Mouse (Mus musculus): ENCODE measurements around the gene Ercc1.

The Ercc1 gene

GRCm38 (mm10) chr7:19368380-19368779, 23.8 kb downstream of the Ercc1 start:
- DNase-seq (ENCODE audit: low spot score): peak; percentile 44

- peak; percentile 45 for DNase-seq (ENCODE audit: low spot score)
These were observed 25.3 kb downstream of the Ercc1 start for GRCm38 (mm10) chr7:19369823-19370425.

- no peak for DNase-seq (ENCODE audit: low spot score)
These were observed 28.8 kb downstream of the Ercc1 start for GRCm38 (mm10) chr7:19373367-19373766.

- no peak for DNase-seq (ENCODE audit: low spot score)
These were observed 30.8 kb downstream of the Ercc1 start for GRCm38 (mm10) chr7:19375368-19375767.

- DNase-seq (ENCODE audit: low spot score): no peak
These were observed 31.4 kb downstream of the Ercc1 start for GRCm38 (mm10) chr7:19376019-19376418.

- no peak for DNase-seq (ENCODE audit: low spot score)
These were observed 33.5 kb downstream of the Ercc1 start for GRCm38 (mm10) chr7:19378049-19378448.

- DNase-seq (ENCODE audit: low spot score): peak; percentile 99
These were observed 37.0 kb downstream of the Ercc1 start, which contains the start of gene Ercc2 for GRCm38 (mm10) chr7:19381377-19382165. Gene Ercc2, plus strand, starts transcription at chr7:19382010.

- DNase-seq (ENCODE audit: low spot score): peak; percentile 27
These were observed 37.6 kb downstream of the Ercc1 start for GRCm38 (mm10) chr7:19382166-19382541.

GRCm38 (mm10) chr7:19383708-19384107, 39.1 kb downstream of the Ercc1 start:
- DNase-seq (ENCODE audit: low spot score): no peak

GRCm38 (mm10) chr7:19388699-19389413, 44.3 kb downstream of the Ercc1 start:
- no peak for DNase-seq (ENCODE audit: low spot score)

- no peak for DNase-seq (ENCODE audit: low spot score)
These were observed 49.9 kb downstream of the Ercc1 start for GRCm38 (mm10) chr7:19394484-19394883.

GRCm38 (mm10) chr7:19399496-19400280, 55.1 kb downstream of the Ercc1 start:
- DNase-seq (ENCODE audit: low spot score): peak; percentile 77

- DNase-seq (ENCODE audit: low spot score): no peak
These were observed 56.4 kb downstream of the Ercc1 start for GRCm38 (mm10) chr7:19400946-19401345.

GRCm38 (mm10) chr7:19402535-19403112, 58.0 kb downstream of the Ercc1 start:
- DNase-seq (ENCODE audit: low spot score): no peak

- DNase-seq (ENCODE audit: low spot score): peak; percentile 87
These were observed 59.2 kb downstream of the Ercc1 start, which contains the start of gene Klc3 for GRCm38 (mm10) chr7:19403731-19404296. Gene Klc3, minus strand, starts transcription at chr7:19404104.

- DNase-seq (ENCODE audit: low spot score): no peak
These were observed 59.9 kb downstream of the Ercc1 start, which contains the start of gene Ckm for GRCm38 (mm10) chr7:19404476-19404875. Gene Ckm, plus strand, starts transcription at chr7:19404776.

GRCm38 (mm10) chr7:19405417-19405816, 60.8 kb downstream of the Ercc1 start:
- DNase-seq (ENCODE audit: low spot score): peak; percentile 83

Data from urinary bladder, postnatal 14 days (tissue).